Mouse (Mus musculus): ENCODE data around the gene Scgb1b20.
"Not testable (repeated sequence)": the region's sequence is repeated elsewhere in the genome, so short reads cannot be mapped to it uniquely, and the experiment has no call there.

- not testable (repeated sequence) for TF ChIP-seq POLR2A (IDR thresholded peaks at IDR 0.05; ENCODE audit: low read depth, low read length); CTCF (IDR thresholded peaks at IDR 0.05; ENCODE audit: borderline replicate concordance, insufficient read depth, low read length)
These were observed 6.8 kb upstream of the Scgb1b20 start, which contains the start of gene Scgb2b20 for GRCm38 (mm10) chr7:33366222-33366621.
